Mouse (Mus musculus) layer of hippocampus, adult 11-12 months (tissue): ENCODE data around the gene Src.

Experiments used
- DNase-seq: peaks from one replicate; pipeline ENCODE4 v3.0.0; 2022; ENCODE audit warnings: low spot score

Src gene

DNA sequence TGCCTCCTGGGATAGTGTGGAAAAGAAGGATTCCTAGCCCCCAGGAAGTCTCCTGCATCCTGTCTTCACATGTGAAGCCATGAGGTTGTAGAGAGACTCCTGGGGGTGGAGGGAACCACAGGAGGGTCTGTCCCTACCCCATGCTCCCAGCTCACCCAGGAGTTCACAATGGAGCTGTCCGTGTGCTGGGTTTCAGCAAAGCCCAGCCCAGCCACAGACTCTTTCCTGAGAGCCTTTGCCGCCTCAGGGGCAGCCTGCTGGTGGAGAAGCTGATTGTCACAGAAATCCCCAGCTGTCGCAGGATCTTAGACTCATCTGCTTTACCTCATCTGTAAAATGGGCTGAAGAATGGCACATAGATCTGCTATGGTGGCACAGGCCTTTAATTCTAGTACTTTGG lies 18.9 kb downstream of the Src start:
- DNase-seq = no peak

DNA sequence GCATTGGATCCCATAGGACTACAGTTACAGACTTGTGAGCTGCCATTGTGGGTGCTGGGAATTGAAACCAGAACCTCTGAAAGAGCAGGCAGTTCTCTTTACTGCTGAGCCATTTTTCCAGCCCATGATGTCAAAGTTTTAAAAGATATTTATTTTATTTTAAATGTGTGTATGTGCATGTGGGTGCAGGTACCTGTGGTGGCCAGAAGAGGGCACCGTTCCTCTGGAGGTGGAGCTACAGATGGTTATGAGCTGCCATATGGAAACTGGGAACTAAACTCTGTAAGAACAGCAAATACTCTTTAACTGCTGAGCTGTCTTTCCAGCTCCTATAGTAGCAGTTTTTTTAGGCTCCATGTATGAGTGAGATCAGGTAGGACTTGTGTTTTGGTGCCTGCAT lies 23.1 kb downstream of the Src start:
- no peak for DNase-seq

DNA sequence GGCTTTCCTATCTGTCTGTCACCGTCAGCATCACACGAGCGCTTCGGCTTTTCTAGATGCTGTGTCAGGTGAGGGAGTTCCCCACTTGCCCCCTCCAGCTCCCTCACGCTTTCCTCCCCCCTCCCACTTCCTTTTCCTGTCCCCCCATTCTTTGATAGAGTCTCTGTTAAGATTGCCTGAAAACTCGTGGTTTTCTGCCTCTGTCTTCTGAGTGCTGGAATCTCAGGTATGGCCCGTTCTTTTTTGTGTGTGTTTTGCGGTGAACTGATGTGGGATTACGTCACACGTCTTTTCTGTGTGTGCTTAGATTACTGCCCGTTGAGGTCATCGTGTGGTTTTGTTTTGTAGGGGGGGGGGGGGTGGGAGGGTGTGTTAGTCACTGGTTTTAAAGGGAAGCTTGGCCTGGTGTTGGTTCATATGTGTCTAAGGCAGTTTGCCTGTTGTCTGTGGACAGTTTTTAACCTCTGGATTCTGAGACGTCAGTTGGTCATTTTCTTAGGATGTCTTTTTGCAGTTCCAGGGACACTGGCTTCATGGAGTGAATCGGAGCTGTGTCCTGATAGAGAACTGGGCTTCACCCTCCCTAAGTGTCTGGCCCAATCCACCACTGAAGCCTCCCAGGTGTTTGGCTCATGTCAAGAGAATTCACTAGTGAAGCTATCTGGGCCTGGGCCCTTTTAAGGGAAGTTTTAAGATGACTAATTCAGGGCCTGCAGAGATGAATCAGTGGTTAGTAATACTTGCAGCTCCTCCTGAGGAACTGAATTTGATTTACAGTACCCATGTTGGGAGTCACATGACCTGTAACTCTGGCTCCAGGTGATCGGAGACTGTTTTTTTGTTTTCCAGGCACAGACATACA lies 29.3 kb downstream of the Src start:
- DNase-seq = no peak

DNA sequence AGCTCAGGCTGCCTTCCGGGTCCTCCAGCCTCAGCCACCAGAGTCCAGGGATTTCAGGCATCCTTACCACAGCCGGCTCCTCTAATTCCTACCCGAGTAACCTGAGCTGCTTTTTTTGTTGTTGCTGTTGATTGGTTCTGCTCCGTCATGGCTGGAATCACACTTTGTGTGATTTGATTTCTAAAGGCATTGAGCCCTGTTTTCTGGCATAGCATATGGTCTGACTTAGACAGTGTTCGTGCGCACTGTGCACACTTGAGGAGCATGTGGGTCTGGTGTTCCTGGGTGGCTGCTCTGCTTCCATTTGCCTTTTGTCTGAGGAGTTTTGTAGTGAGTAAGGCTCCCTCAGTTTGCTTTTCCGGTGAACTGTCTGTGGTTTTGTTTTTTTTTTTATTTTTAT lies 30.1 kb downstream of the Src start:
- DNase-seq = no peak

DNA sequence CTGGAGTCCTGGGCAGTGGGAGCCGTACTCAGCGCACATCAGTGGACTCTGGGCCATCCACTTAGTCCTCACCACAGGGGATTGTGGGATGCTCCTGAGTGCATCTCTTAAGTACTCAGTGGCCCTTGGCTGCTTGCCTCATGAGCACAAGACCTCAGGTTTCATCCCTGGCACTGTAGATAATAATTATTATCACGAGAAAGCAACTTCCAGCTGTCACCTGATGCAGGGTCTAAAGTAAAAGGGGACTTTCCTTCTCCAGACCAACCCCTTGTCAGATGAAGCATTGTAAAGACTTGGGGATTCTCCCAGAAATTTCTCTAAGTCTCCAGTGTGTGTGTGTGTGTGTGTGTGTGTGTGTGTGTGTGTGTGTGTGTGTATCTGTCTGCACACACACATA lies 32.7 kb downstream of the Src start:
- no peak for DNase-seq

DNA sequence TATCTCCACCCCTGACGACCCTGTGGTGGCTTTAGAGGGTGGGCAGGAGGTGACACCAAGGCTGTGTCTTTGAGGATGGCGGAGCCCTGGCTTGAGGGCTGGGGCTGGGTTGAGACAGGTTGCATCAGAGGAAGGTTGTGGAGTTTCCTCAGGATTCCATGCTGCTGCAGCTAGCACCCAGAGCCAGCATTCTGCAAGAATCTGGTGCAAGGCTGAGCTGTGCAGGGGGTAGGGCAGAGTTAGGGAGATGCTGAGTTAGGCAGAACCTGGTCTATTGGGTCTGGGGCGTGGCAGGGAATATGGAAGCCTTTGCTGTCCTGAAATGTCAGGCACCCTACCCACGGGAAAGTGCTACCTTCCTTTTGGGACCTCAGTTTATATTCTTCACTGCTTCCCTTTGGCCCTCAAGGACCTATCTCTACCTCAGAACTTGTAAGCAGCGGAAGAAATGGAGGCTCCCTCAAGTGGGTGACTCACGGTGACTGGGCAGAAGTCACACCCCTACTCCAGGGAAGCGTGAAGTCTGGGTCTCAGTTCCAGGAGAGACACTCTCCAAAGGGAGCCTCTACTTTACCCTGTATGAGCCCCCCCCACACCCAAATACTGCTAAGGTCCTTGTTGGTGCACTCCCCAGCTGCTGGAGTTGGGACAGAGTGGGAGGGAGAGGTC lies 33.3 kb downstream of the Src start:
- no peak for DNase-seq

DNA sequence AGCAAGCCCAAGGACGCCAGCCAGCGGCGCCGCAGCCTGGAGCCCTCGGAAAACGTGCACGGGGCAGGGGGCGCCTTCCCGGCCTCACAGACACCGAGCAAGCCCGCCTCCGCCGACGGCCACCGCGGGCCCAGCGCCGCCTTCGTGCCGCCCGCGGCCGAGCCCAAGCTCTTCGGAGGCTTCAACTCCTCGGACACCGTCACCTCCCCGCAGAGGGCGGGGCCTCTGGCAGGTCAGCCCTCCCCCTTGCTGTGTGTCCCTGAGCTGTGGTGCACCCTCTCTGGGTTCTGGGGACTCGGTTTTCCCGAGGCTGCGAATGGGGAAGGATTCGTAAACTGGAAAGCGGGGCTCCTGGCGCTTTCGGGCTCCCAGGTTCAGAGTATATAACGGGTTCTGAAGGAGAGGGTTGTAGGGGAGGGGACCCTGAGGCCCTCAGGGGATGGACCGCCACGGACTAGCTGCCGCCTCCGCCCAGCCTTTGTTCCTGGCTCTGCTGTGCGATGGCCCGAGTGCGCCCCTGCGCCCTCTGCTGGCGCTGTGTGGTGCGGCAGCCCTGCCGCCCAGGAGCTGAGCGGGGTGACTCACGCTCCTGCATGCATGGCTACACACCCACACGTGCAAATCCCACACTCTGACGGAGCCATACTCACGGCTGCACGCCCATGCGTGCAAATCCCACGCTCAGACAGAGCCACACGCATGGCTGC lies 39.0 kb downstream of the Src start:
- peak; percentile 97 for DNase-seq

DNA sequence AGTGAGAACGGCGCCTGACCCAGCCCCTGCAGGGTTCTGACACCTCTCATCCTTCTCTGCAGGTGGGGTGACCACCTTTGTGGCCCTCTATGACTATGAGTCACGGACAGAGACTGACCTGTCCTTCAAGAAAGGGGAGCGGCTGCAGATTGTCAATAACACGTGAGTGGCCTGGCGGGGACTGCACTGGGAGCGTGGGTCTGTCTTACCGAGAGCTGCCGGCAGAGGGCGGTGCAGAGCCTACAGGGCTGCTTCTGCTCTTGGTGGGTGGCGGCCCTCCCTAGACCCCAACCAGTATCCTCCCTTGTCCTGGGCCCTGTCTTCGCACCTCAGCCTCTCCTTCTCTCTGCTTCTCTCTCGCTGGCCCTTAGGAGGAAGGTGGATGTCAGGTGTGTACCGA lies 40.2 kb downstream of the Src start:
- peak; percentile 84 for DNase-seq

DNA sequence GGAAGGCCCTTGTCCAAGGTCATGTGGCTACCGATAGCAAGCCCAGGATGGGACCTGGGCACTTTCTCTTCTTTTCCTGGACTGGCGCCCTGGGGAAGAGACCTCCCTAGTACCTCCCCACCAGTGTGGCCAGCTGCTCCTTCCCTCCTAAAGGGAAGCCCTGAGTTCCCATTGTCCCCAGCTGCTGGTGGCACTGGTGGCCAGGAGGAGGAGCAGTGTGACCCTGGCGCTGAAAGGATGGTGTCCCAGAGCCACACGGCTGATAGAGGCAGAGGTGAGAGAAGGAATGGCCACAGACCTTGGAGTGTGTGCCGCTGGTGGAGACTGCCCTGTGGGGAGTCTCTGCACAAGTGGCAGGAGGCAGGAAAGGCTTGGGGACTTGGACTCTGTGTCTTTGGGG lies 41.5 kb downstream of the Src start:
- DNase-seq = no peak

DNA sequence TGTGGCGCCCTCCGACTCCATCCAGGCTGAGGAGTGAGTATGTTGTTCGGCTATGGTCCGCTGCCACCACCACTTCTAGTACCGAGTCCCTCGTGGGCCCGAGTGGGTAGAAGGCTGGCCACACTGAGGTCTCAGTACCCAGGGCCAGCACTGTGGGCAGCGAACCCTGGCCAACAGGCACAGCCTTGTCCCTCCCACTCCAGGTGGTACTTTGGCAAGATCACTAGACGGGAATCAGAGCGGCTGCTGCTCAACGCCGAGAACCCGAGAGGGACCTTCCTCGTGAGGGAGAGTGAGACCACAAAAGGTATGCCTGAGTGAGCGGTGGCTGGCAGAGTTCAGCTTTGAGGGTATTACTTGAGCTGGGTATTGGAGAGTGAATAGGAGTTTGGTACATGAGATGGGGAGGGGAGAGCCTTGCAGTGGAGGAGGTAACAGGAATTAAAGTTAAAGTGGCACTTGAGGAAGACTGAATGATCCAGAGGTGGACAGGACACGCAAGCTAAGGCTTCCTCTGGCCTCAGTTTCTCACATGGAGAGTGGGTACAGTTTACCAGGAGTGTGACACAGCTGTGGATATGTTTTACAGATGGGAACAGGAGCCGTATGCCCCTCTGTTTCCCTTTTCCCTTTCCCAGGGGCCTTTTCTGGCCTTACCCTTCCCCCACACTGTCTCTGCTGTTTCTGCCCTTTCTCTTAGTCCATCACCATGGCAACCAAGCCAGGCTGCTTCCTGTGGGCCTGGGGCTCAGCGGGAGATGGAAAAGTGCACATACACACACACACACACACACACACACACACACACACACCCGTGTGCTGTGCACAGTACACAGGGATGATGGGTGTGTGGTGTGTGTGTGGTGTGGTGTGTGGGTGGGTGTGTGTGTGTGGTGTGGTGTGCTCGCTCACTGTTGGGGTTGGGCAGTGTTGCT lies 44.8 kb downstream of the Src start:
- no peak for DNase-seq

DNA sequence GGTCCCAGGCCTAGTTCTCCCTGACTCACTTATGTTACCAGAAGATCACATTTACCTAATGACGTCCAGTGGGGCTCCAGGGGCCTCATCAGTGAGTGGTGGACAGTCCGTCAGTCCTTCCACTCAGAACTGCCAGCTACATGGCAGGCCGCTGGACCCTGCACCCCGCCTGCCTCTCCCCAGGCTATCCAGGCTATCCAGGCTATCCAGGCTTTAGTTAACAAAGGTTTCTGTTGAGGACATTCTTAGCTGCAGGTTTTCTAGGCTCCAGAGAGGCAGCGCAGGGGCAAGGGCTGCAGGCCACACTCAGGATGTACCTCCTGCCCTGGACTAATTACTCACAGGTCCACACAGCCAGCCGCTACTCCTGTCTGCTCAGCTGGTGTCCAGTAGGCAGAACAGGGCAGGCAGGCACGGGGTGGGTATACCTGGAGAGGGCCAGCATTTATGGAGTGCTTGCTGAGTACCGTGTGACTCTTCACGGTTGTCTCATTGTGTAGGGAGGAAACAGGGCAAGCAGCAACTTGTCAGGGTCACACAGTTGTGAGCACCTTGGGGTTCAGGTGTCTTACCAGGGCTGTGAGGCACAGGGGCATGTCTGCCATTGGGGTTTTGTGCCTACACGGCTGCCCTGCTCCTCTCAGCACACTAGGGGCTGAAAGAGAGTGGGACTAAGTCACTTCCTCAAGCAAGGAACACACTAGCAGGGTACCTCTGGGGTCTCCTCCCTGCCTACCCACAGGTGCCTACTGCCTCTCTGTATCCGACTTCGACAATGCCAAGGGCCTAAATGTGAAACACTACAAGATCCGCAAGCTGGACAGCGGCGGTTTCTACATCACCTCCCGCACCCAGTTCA lies 45.9 kb downstream of the Src start:
- DNase-seq = no peak

DNA sequence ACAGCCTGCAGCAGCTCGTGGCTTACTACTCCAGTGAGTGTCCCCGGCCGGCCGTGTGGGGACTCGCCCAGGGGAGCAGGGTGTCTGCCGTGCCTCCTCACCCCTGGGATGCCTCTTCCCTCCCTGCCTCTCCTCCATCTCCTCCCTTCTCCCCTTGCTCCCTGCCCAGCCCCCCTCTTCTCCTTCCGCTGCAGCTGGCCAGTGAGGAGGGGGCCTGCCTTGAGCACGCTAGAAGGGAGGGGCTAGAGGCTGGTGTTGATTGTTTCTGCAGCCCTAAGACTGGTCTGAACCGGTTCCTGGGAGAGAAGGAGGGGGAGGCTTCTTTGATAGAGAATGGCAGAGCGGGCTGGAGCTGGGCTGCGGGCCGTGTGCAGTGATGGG lies 46.5 kb downstream of the Src start:
- DNase-seq = peak; percentile 39

DNA sequence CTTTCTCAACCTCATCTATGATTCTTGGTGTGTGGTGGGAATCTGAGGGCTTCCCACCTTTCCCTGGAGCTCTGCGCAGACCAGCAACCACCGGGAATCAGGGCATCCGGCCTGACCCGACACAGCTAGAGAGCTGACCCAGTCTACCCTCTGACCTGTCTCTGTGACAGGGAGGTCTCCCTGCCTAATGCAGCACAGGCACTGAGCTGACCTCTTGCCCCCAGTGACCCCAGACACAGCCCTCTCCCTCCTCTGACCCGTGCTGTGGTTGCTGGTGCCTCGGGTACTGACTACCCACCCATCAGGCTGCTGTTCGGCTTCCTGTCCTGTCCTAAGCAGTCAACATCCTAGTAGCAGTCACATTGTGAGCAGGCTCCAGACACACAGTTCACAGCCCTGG lies 48.6 kb downstream of the Src start:
- DNase-seq = no peak

DNA sequence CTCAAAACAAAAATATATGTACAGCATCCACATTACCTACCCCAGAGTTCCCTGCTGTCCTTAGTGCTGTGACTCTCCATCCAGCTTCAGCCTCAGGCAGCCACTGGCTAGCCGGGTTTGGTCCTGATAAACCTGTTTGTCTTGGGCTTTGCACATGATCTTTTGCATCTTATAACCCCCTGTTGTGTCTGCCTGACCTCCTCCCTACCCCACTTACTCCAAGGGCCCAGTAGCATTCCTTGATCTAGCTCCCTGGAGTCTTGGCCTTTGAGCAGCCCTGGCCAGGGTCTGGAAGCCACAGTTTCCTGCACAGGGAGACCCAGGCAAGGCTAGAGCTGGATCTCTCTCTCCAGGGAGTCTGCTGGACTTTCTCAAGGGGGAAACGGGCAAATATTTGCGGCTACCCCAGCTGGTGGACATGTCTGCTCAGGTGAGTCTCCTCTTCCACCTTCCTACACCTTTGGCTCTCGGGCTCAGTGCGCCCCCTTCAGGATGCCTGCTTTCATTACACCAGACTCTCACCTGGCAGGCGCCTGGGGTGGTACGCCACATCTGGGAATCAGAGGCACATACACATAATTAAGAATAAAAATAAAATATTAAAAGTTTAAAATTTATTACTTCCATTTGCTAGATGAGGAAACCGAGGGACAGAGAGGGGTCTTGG lies 50.0 kb downstream of the Src start:
- DNase-seq = no peak

DNA sequence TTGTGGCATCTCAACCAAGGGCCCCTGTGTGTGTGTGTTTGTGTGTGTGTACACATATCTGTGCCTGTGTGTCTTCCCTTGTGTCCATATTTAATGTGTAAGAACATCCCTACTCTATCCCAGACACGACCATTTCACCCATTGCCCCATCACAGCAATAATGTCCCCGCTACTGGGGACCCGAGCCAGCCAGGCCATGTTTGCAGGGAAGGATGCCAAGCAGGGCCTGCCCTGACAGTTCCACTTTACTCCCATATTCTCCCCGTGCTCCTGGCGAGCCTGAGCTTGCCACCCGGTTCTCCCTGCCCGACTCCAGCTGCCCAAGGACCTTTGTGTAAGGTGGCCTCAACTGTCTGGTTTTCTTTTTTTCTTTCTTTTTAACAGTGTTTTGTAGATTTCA lies 53.0 kb downstream of the Src start:
- no peak for DNase-seq

DNA sequence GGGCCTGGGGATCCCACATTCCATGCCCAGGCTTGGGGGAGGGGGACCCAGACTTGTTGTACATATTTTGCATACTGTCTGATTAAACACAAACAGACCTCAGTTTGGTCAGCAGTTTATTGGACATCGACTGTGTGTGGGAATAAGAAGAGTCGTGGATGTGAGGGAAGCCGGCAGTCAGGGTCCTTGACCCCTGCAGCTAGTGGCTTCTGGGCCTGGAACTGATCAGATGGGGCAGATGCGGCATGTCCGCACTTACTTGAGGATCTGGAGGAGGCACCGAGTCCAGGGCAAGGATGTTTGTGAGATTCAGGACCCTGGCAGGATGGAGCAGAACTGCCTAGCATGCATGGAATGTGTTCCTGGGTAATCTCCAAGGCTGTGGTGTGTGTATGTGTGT lies 53.5 kb downstream of the Src start:
- DNase-seq = no peak

DNA sequence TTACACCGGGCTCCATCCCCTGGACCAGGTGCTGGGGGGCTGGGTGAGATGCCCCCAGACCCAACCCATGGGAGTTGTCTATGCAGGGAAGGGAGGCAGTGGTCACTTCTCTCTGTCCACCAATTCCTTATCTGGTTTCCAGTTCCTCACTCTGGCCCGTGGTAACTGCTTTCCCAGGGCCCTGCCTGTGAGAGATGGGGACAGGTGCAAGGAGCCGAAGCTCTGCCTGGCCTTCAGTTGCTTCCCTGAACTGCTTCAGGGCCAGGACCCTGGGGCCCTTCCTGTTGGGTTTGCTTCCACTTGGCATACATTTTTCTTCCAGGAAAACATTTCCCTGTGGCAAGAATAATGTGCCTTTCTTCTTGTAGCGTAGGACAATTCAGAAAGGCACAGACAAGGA lies 54.2 kb downstream of the Src start:
- no peak for DNase-seq

DNA sequence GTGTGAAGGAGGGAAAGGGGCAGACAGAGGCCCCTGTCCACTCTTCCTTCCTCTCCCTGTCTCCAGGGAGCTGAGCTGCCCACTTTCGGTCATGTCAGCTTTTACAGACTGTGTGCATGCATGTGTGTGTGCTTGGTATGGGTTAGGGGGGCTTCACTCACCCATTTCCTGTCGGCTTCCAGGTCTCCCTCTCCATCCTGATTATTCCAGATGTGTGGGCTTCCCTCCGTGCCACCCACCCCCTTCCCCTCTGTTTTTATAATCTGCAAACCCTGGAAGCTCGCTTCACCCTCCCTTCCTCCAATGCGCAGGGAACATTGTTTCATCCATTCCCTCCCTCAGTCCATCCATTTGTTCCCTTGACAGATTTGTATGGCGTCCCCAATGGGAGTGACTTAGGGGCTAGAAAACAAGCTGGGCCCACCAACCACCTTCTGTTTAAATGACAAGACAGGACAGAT lies 56.1 kb downstream of the Src start:
- DNase-seq = no peak

DNA sequence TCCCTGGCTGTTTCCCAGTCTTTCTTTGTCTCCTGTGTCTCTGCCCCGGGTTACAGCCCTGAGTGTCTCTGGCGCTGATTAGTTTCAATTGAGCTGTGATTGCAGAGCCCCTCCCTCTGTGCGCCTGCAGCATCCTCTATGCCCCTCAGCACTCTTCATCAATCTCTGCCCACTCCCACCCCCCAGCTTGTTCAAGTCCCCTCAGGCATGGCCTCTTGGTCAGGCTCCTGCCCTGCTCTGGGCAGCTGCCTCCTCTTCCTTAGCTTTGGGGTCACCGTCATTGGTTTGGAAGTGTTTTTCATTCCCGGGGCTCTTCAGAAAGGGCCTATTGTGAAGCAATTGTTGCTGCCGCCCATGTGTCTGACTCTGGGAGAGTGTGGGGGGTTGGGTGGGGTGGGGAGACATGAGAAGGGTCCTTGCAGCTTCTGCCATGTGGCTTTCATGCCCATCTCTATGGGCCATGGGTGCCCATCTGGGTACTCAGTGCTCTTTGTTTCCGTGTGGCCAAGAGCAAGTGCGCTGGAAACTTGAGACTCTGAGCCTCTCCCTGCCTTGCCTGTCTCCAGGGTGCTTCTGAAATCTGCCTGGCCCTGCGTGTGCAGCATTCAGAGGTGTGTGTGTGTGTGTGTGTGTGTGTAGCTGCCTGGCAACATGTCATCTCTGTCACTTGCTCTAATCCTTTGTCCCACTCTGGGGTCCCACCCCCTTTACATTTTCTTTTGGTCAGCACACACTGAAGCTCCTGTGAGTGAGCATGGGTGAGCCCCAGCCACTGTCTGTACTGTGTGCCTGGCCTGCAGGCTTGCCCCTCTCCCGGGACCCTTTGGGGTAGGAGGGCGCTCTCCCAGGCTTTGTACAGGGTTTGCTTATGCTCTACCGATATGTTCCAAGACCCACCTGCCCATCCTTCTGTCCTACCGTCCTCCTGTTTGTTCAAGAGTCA lies 57.5 kb downstream of the Src start:
- DNase-seq = no peak
